Mouse (Mus musculus) liver, adult (tissue): ENCODE data around the gene Slc11a2.
"Not testable (repeated sequence)": the region's sequence is repeated elsewhere in the genome, so short reads cannot be mapped to it uniquely, and the experiment has no call there.

Source experiments
- GATA4 ChIP-seq: IDR thresholded peaks from 2 replicates; pipeline ENCODE4 v1.6.1; 2014; ENCODE audit warnings: mild to moderate bottlenecking, low read length; ENCODE audit not compliant: insufficient replicate concordance

Gene Slc11a2

DNA sequence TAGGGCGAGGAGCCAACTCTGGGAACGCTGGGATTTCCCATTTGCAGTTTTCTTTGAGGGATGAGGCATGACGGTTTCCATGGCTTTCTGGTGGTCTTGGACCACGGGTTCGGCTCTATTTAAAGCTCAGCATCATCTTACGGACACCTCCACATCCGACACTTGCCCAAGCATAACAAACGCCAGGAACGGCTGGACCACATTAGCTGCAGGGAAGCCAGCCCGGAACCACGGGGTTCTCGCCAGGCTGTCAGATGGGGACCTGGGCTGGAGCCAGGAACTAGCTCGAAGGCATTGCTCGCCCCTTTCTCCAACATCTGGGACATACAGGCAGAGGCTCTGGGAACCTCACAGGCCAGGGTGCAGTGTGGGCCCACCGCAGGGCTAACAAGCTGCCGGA, 26.4 kb upstream of the Slc11a2 start:
- no peak for TF ChIP-seq GATA4

DNA sequence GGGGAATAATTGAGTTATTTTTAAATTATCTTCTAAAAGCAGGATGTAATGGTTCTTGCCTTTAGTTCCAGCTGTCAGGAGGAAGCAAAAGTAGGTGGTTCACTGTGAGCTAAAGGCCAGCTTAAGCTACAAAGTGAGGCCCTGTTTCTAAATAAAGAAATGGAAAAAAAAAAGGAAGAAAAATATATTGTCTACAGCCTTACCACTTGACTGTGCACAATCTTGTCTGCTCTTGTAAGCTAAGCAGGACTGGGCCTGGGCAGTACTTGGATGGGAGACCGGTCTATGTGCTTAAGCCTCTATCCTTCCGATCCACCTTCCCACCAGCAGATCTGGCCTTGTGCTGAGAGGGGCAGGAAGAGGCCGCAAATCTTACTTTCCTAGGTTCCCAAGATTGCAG, 24.6 kb upstream of the Slc11a2 start:
- TF ChIP-seq GATA4, result no peak

DNA sequence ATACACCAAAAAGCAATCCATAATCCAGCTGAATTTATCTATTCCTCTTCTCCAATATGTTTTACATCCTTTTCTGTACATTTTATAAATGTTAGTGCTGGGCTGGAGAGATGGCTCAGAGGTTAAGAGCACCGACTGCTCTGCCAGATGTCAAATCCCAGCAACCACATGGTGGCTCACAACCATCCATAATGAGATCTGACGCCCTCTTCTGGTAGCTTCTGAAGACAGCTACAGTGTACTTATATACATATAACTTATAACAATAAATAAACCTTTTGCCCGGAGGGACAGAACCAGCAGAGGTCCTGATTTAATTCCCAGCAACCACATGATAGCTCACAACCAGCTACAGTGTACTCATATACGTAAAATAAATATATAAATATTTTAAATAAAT, 23.7 kb upstream of the Slc11a2 start:
- TF ChIP-seq GATA4, result no peak

DNA sequence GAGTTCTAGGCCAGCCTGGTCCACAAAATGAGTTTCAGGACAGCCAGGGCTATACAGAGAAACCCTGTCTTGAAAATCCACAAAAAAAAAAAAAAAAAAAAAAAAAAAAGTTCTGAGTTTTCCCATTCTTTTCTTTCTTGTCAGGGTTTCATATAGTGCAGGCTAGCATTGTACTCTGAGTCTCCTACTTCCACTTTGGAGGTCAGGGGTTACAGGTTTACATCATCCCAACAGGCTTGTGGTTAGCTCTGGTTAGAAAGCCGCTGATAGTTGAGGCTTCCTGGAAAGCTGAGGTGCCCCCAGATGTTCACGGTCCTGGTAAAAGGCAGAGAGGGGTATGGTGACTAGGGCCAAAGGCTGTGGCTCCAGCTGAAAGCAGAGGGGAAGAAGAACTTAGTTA, 22.0 kb upstream of the Slc11a2 start:
- TF ChIP-seq GATA4, result no peak

DNA sequence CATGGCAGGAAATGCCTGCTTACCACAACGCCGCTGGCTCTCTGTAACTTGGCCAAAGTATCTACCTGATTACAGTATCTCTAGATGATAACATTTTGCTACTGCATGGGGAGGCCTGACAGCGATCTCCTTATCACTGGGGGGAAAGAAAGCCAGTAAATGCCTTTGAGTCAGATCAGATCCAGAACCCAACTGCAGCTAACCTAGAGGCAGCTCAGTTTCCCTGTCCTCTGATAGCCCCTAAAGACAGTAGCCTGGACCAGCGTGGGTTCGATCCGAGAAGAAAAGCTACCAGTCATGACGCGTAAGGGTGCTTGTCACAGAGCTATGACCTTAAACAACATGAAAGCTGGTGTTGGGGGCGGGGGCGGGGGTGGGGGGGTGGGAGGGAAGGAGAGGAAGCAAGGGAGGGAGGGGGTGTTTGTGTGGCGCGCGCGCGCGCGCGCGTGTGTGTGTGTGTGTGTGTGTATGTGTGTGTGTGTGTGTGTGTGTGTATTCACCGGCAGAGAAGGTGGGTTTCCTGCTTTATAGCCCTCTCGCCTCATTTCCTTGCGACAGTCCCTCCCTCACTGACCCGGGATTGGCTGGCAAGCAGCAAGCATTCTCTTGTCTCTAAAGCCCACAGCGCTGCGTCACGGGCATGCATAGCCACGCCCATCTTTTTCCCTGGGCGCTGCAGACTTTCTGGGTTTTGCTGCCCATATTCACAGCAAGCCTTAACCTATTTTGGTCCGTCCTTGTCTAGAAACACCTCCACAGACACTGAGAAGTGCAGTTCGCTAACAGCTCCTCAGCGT, 18.5 kb upstream of the Slc11a2 start:
- no peak for TF ChIP-seq GATA4

DNA sequence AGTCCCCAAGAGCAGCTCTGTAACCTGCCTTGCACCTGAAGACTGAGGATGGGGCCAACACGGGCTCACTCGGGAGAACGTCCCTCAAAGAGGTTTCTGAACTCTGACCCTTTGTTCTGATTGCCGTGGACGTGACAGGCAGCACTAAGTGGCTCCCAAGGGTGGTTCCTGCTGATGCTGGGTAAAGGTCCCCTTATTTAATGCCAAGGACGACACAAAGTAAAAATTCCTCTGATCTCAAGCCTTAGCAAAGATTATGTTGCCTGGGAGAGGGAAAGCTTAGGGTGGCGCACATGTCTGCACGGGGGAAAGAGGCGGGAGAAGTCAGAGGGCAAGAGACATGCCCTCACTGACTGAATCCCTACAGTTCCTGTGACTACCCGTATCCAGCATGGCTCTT, 11.6 kb upstream of the Slc11a2 start:
- no peak for TF ChIP-seq GATA4

DNA sequence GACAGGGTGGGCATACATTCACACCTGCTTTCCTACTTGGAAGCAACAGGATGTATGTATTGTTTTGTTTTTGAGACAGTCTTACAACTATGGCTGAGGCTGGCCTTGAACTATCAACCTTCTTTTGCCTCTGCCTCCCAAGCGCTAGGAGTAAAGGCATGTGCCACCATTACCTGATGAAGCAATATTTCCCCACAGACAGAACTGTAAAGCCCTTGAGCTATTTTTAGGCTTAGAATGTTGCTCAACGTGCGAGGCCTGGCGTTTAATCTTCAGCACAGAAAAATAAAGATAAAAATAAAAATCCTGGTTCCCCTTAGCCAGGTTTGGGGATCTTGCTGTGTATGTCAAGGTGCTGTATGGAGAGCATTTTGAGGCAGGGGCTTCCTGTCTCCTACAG, 11.2 kb upstream of the Slc11a2 start:
- TF ChIP-seq GATA4, result no peak

DNA sequence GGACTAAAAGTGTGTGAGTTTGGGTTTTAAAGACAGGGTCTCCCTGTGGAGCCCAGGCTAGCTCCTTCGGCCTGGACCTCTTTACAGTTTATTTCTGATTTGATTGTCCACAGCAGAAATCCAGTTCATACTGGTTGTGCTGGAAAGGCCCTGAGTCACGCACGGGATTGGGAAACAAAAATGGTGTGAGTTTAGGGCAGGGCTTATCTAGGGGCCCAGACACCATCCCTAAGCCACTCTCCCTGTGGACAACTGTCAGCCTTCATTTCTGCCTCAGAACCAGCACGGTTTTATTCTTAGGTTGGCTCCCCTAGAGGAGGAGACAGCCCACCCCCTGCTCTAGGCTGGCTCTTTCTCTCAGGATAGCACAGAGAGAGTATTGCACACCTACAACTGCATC, 8.4 kb upstream of the Slc11a2 start:
- no peak for TF ChIP-seq GATA4

DNA sequence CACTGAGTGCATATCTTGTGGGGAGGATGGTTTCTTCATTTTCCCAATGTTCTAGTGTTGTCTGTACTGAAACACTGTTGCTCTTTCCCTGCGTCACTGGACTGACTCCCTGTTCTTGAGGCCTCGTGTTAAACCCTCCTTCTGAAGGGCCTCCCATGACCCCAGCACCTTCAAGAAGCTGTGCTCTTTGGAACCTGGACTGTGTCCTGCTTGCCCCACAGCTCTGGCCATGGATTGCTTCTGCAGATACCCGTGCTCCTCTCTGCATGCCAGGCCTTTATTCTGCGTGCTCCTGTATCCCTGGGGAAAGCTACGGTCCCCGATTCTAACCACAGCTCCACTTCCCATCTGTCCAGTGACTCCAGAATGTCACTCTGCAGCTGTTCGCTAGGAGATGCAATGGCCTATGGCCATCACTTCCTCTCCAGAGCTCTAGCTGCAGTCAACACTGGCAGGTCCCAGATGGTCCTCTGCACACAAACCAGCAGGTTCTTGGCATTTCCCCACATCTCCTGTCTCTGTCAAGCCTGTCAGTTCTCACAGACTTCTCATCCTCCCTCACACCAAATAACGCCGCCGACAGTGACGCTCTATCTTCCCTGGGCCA, 5.2 kb upstream of the Slc11a2 start:
- no peak for TF ChIP-seq GATA4

DNA sequence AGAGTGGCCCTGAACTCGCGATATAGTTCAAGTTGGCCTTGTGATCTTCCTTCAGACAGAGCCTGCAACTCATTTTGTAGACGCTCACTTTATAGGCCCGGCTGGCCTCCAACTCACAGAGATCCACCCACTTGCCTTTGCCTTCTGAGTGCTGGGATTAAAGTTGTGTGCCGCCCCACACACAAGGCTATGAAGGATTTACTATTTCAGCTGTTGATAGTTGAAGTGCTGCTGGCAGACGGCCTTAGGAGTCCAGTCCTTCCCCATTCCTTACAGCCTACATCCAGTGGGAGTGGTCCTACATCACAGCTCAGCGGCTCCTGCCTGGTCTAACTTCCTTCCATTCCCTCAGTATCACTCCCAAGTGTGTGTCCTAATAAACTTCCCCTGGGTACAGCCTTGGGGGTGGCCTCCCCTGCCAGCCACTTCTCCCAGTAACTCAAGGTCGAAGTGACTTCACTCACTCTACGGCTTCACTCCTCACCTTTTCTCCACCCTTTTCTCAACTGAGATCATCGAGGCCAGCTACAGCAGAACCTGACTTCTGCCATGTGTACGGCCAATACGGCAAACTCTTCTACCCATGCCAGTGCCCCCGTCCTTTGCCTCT, 3.5 kb upstream of the Slc11a2 start:
- TF ChIP-seq GATA4, result no peak

DNA sequence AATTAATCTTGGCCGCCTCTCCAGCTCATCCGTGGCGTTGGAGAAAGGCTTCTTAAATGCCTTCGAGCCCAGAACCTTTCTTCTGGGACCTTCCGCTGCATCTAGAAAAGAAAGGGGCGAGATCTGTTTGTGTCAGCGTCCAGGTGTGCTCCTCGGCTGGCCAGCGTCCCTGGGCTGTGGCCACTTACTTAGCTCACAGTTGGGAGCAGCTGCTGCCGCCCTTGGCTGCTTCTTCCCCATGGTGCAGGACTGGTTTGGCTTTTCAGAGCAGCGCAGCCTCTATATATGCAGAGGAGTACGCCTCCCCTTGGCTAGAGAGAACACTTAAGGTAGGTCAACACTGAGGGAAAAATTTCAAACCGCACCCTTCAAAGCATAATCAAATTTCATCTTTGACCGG, 956 bp downstream of the Slc11a2 start:
- TF ChIP-seq GATA4, result no peak

DNA sequence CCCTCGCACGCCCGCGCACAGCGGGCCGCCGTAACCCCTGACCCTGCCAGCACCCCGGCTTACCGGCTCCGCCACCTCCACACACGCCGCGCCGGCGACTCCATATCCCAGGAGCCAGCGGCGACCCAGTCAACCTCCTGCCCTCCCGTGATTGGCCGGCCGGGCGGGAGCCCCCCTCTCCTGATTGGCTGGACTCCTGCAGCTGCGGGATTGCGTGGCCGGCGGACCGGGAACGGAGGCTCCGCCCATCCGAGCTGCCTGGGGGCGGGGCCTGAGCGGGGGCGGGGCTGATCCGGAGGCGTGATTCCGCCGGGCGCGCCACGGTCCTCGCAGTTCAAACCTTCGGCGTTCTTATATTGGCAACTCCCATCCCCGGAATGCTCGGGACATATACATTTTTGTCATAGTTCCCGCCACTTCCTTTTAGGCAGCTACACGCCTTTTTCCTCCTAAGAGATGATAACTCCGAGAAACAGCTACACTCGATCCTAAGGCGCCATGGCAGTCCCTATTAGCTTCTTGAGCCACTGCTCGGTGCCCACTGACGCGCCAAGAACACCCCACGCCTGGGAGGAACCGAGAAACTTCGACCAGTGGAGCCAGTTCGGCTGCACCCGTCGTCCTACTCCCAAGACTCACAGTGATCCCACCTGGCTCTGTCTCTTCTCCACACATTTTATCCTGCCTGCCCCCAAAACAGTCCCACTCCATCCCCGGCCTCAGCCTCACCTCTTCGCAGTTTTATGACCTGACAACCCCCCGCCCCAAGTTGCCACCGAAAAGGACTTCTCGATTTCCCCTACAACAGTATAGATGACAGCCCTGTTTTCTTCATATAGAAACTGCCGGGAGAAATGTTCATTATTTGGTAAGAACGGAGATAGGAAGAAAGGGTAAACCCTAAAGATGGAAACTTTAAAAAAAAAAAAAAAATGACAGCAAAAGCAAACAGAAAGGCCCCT, 1.7 kb downstream of the Slc11a2 start:
- no peak; the same call in 1 of the 2 replicates for TF ChIP-seq GATA4

DNA sequence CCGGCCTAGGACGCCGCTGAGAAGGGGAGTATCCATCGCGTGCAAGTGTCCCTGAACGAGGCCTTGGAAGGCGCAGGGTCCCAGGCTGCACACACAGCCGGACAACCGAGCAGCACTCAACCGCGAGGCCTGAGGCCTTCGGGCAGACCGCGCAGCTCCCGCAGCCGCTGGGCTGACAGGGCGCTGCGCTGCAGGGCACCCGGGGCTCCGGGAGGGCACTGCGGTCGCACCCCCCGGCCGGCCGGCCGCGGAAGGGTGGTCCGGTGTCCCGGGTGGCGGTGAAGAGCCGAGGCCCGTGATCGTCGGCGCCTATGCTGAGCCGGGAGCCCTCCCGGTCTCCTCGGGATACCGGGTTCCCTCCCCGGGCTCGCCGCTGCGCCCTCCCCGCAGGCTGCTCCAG, 2.4 kb downstream of the Slc11a2 start:
- no peak for TF ChIP-seq GATA4

DNA sequence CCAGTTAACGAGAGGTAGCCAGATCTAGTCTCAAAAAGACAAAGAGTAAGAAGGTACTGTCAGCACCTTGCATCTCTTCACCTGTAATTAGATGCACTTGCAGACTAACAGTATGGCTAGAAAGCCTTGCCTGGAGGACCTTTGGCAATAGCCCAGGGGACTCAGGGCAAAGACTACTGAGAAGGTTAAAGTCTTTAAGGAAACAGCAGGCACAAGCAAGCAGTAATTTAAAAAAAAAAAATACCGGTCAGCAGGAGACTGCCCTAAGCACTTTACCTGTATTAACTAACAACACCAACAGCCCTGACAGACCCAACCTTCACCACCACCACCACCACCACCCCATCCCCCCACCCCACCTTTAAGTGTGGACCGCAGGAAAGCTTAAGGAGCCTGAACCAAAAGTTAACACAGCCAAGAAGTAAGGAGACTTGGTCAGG, 3.1 kb downstream of the Slc11a2 start, which contains the start of gene Gm5475:
TSS of gene Gm5475 (plus strand) at position 390 of the 440 bp plus-strand sequence.
- not testable (repeated sequence) for TF ChIP-seq GATA4
